Mouse (Mus musculus) urinary bladder, postnatal 14 days (tissue): ENCODE results near the gene Best3.
A peak's percentile ranks its signal among the peaks of the same experiment; 100 is the strongest.
"Not testable (repeated sequence)": the region's sequence is repeated elsewhere in the genome, so short reads cannot be mapped to it uniquely, and the experiment has no call there.

Experiments used
- DNase-seq: peaks from one replicate; pipeline ENCODE4 v3.0.0; 2021; ENCODE audit warnings: low spot score

Best3 gene

GRCm38 (mm10) chr10:117026176-117026575 is 40.1 kb downstream of the Best3 start:
- DNase-seq = no peak

DNA sequence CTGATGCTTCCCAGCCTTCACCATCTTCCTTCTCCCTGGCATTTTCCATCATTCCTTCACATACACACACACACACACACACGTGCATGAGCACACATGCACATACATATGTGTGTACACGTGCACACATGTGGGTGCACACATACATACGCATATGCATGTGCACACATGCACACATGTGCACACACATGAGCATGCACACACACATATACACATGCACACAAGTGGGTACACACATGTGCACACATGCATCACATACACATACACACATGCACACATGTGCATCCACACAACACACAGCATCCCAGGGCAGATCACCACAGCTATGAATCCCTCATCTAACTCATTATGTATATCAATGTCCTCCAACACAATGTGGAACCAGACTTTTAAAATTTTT is 45.0 kb downstream of the Best3 start:
- no peak for DNase-seq

DNA sequence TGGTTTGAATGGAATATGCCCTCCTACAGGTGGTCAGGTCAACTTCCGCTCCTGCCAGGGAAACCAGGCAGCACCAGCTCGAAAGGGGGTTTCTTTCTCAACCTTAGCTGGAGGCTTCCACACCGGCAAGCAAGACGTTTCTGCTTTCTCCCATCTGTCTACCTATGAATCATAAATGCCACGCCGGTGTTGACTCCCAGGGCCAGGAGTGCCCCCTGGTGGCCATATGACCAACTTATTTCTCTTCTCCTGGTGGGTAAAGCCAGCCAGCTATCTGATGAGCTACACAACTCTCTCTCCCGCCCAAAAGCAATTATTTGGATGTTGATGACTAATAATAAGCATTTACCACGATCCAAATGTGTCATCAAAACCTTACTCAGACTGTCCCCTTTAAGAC is 47.7 kb downstream of the Best3 start:
- peak; percentile 91 for DNase-seq

DNA sequence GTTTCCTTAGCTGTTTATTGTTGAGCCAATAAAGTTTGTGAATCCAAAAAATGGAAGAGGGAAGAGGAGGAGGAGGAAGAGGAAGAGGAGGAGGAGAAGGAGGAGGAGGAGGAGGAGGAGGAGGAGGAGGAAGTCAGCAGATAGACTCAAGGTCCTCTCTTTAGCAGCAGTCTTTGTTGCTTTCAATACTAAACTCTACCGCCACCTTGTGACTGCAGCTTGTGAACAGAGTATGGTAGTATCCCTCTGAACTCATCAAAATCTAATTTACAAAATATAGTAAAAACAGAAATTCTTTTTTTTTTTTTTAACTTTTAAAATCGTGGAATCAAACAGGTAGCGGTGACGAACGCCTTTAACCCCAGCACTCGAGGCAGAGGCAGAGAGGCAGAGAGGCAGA is 54.2 kb downstream of the Best3 start:
- no peak for DNase-seq

DNA sequence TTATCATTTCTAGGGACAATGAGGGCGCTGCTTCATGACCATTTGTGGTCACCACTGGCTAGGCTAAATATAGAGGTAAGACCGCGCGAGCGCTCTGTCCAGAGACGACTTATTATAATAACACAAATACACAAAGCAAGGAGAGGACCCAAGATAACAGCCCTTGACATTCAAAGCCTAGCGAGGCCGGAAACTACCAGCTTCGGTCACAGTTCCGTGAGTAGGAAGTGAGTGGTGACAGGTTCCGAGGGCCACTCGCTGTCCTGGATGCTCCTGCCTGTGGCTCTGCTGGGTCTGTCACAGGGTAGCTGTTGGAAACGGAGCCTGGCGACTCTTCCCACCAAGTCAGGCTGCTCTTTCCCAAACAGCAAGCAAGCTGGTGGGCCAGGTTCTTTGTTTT is 56.2 kb downstream of the Best3 start:
- DNase-seq = no peak

DNA sequence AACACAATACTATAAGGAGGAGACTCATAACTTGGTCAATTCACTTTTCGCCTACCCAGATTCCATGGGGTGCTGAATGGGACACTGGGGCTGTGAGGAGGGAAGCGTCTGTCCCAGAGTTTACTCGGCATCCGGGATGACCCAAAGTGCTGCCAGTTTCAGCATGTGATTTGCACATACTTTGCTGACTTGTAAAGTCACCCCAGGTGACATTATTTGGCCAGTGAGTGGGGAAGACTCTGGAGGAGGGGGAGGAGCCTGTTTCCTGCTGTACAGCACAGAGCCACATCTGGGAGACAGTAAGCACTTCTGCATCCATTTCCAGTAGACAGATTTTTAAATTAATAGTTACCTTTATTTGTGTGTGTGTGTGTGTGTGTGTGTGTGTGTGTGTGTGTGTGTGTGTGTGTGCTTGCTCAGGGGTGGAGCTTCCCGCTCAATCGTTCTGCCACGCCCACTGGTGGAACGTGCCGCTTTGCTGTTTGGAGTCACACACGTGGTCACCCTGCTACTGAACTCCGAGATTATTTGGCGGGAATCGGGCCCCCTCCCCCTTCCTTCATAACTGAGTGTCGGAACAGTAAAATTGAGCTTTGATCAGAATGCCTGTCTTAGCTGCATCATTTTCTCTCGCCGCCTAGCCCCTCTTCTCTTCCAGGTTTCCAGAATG is 57.5 kb downstream of the Best3 start:
- DNase-seq = not testable (repeated sequence)

GRCm38 (mm10) chr10:117045175-117046056 is 59.3 kb downstream of the Best3 start, which contains the start of gene Lrrc10:
Gene Lrrc10 (plus strand): TSS chr10:117045341.
- DNase-seq = no peak

- DNase-seq = no peak
Measured at GRCm38 (mm10) chr10:117049253-117049652, 63.1 kb downstream of the Best3 start.

- DNase-seq = no peak
Measured at GRCm38 (mm10) chr10:117049961-117050597, 64.0 kb downstream of the Best3 start.

DNA sequence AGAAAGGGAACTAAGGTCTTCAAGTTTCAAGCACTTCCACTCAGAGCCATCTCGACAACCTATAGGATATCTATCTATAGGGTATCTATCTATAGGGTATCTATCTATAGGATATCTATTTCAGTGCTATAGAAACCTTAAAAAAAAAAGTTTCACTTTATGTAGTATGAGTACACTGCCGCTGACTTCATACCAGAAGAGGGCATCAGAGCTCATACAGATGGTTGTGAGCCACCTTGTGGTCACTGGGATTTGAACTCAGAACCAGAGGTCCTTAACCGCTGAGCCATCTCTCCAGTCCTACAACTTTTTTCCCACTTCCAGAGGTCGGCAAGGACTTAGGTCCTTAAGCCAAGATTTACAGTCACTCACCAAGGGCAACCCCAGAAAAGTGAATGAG is 69.6 kb downstream of the Best3 start:
- no peak for DNase-seq

- DNase-seq = no peak
Measured at GRCm38 (mm10) chr10:117062894-117063253, 76.8 kb downstream of the Best3 start.

- peak; percentile 93 for DNase-seq
Measured at GRCm38 (mm10) chr10:117063254-117064021, 77.3 kb downstream of the Best3 start, which contains the start of gene Cct2. Gene Cct2 (minus strand): TSS chr10:117063814.

GRCm38 (mm10) chr10:117064076-117064475 is 78.0 kb downstream of the Best3 start:
- no peak for DNase-seq

DNA sequence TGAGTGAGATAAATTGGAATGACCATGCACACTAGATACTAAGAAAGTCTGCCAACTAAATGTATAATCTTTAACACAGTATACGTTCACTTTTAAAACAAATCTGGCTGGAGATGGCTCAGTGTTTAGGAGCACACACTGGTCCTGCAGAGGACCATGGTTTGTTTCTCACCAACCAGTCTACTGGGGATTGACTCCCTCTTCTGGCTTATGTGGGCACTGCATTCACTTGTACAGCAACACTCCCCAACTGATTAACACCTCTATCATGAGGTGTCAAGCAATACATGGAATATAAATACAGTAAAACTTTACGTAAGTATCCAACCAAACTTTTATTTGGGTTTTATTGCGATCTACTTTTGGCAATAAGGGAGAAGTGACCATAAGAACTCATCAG is 83.0 kb downstream of the Best3 start:
- DNase-seq = no peak

GRCm38 (mm10) chr10:117072191-117072888 is 86.2 kb downstream of the Best3 start:
- no peak for DNase-seq

DNA sequence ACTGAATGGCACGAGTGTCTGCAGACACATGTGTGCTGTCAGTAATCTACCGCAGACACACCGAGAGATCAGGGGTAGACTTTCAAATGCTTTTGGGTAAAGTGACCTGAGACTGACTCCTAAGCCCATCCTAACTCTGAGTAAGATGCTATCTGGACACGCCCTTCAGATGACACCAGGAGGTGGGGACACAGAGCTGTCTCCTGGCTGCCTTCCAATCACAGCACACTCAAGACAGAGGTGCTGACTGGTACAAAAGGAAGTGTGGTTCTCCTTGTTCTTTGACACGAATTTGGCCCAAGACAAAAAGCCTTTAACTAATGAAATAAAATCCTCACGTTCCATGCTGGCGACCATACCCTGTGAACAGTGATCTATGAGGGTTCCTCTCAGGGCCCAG is 87.1 kb downstream of the Best3 start:
- DNase-seq = no peak
